12 mouse cellular contexts compared by ENCODE assay signal in genomic region chr5:130299526-130299925, GRCm38 (mm10).
"Had no signal": no experiment of that assay in that cellular context is flagged by ENCODE, and none has a peak within 500 bp of the region (broad histone marks: within the 10 kb centered on the region; RNA-seq: fewer than 3 reads in every experiment).

No protein-coding gene starts in this region.

- DNase-seq: retina, postnatal 1 day; right cerebral cortex, adult 18-20 months; right cerebral cortex, postnatal 14 days; right cerebral cortex, postnatal 25 days; right cerebral cortex, postnatal 4 days; spleen, adult 18-20 months; thymus, adult 18-20 months; thymus, adult 2 months; thymus, postnatal 14 days; thymus, postnatal 25 days; thymus, postnatal 36 days; thymus, postnatal 4 days had no signal
